Mouse (Mus musculus): Measurements from ENCODE around the gene Ghrhr. TPM values are rescaled to one million over a fixed set of nuclear protein-coding genes. Genes with fewer than 3 reads are reported as not detected.
A peak's percentile ranks its signal among the peaks of the same experiment; 100 is the strongest.

Gene Ghrhr
- polyA plus RNA-seq, 1 experiment from 2014 or later = not detected

- peak; percentile 63 for DNase-seq (ENCODE audit: low spot score)
- Histone ChIP-seq H3K36me3 (no peaks in the 10 kb centered on the region), H3K9me3 (no peaks in the 10 kb centered on the region), H3K27me3 (ENCODE audit: insufficient read depth, poor library complexity, severe bottlenecking) (peaks cover 93% of the 10 kb centered on the region), H3K27ac (no peak overlapping the region), H3K4me3 (no peak overlapping the region), H3K4me1 (peaks cover 11% of the 10 kb centered on the region; the same call in 1 of the 2 replicates)
- WGBS = 33% methylated on average over 12 of the region's 12 CpGs
Measured at GRCm38 (mm10) chr6:55388546-55389169, 12.6 kb downstream of the Ghrhr start.

DNA sequence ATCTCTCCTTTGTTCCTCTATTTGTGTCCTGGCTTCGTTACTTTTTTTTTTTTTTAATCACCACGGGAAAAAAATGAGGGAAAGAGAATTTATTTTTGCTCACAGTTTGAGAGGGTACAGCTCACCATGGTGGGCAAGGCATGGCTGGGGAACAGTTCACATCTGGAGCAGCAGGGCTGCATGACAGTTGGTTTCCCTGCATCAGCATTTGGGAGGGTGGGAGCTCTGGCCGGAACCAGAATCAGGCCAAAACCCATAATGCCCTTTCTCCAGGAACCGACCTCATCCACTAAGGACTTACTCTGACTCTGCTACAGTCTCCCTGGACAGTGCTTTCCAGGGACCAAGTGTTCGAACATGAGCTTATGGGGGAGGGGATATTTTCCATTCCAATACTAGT is 13.2 kb downstream of the Ghrhr start:
- 46% methylated on average over 5 of the region's 5 CpGs for WGBS
- no peak overlapping the region for H3K27ac ChIP-seq
- peak; percentile 53 for DNase-seq (ENCODE audit: low spot score)
- peaks cover 95% of the 10 kb centered on the region for H3K27me3 ChIP-seq (ENCODE audit: insufficient read depth, poor library complexity, severe bottlenecking)
- H3K9me3 ChIP-seq = no peaks in the 10 kb centered on the region
- H3K36me3 ChIP-seq = no peaks in the 10 kb centered on the region
- peaks cover 11% of the 10 kb centered on the region; the same call in 1 of the 2 replicates for H3K4me1 ChIP-seq
- no peak overlapping the region for H3K4me3 ChIP-seq

- DNase-seq (ENCODE audit: low spot score) = no peak
- H3K27me3 ChIP-seq (ENCODE audit: insufficient read depth, poor library complexity, severe bottlenecking) = peaks cover 96% of the 10 kb centered on the region
- WGBS = 49% methylated on average over 4 of the region's 4 CpGs
Measured at GRCm38 (mm10) chr6:55391814-55392213, 15.7 kb downstream of the Ghrhr start.

GRCm38 (mm10) chr6:55392453-55392852 is 16.4 kb downstream of the Ghrhr start:
- DNase-seq (ENCODE audit: low spot score) = peak; percentile 85
- Histone ChIP-seq H3K36me3 (no peaks in the 10 kb centered on the region), H3K4me1 (peaks cover 15% of the 10 kb centered on the region; the same call in 1 of the 2 replicates), H3K4me3 (no peak overlapping the region), H3K27me3 (ENCODE audit: insufficient read depth, poor library complexity, severe bottlenecking) (peaks cover 96% of the 10 kb centered on the region), H3K9me3 (no peaks in the 10 kb centered on the region), H3K27ac (no peak overlapping the region)
- WGBS = 15% methylated on average over 4 of the region's 4 CpGs

More at GRCm38 (mm10) chr6:55391814-55392213, 15.7 kb downstream of the Ghrhr start:
- no peak overlapping the region for H3K4me3 ChIP-seq
- peaks cover 15% of the 10 kb centered on the region; the same call in 1 of the 2 replicates for H3K4me1 ChIP-seq
- no peaks in the 10 kb centered on the region for H3K9me3 ChIP-seq
- no peaks in the 10 kb centered on the region for H3K36me3 ChIP-seq
- no peak overlapping the region for H3K27ac ChIP-seq

DNA sequence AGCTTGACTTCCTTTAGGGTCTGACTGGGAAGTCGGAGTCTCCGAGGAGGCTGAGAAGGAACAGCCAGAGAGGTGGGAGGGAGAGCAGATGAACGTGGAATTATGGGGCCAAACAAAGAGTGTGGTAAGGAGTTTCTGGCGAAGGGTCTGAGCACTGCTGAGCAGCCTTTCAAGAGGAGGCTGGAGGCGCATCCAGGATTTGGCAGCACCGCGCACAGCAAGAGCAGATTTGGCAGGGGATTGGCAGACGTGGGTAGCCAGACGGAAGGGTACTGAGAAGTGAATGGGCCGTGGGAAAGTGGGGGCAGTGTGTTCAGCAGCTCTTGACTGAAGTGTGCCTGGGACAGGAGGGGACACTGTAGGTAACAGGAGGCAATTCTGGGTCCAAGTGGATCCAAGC is 18.8 kb downstream of the Ghrhr start:
- Histone ChIP-seq H3K36me3 (no peaks in the 10 kb centered on the region), H3K27ac (no peak overlapping the region), H3K27me3 (ENCODE audit: insufficient read depth, poor library complexity, severe bottlenecking) (peaks cover 98% of the 10 kb centered on the region), H3K4me1 (peaks cover 7% of the 10 kb centered on the region; the same call in 1 of the 2 replicates), H3K4me3 (no peak overlapping the region), H3K9me3 (no peaks in the 10 kb centered on the region)
- 77% methylated on average over 10 of the region's 10 CpGs for WGBS
- no peak for DNase-seq (ENCODE audit: low spot score)

DNA sequence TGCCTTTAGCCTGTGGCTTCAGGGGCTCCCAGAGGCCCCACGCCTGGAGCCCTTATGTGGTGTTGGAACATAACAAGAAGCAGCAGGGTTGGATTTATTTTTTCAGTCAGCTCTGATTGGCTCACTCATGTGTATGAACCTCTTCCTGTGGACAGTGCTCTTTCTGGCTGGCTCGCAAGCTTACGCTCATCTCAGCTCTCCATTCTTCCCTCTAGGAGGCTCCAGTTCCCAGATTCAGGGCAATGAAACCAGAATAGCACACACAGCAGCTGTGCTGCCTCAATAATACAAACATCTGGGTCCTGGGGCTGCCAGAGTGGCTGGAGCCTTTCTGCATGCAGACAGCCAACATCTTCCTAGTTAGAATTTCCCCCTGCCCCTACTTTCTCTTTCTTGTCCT is 20.1 kb downstream of the Ghrhr start:
- no peaks in the 10 kb centered on the region for H3K9me3 ChIP-seq
- peaks cover 7% of the 10 kb centered on the region; the same call in 1 of the 2 replicates for H3K4me1 ChIP-seq
- H3K4me3 ChIP-seq = no peak overlapping the region
- H3K27ac ChIP-seq = no peak overlapping the region
- H3K27me3 ChIP-seq (ENCODE audit: insufficient read depth, poor library complexity, severe bottlenecking) = peaks cover 99% of the 10 kb centered on the region
- H3K36me3 ChIP-seq = no peaks in the 10 kb centered on the region
- no peak for DNase-seq (ENCODE audit: low spot score)
- 41% methylated on average over 3 of the region's 3 CpGs for WGBS

GRCm38 (mm10) chr6:55396622-55397041 is 20.5 kb downstream of the Ghrhr start:
- Histone ChIP-seq H3K36me3 (no peaks in the 10 kb centered on the region), H3K4me1 (peaks cover 7% of the 10 kb centered on the region; the same call in 1 of the 2 replicates), H3K27me3 (ENCODE audit: insufficient read depth, poor library complexity, severe bottlenecking) (peaks cover 98% of the 10 kb centered on the region), H3K9me3 (no peaks in the 10 kb centered on the region), H3K27ac (no peak overlapping the region), H3K4me3 (no peak overlapping the region)
- 79% methylated on average over 11 of the region's 11 CpGs for WGBS
- no peak for DNase-seq (ENCODE audit: low spot score)

DNA sequence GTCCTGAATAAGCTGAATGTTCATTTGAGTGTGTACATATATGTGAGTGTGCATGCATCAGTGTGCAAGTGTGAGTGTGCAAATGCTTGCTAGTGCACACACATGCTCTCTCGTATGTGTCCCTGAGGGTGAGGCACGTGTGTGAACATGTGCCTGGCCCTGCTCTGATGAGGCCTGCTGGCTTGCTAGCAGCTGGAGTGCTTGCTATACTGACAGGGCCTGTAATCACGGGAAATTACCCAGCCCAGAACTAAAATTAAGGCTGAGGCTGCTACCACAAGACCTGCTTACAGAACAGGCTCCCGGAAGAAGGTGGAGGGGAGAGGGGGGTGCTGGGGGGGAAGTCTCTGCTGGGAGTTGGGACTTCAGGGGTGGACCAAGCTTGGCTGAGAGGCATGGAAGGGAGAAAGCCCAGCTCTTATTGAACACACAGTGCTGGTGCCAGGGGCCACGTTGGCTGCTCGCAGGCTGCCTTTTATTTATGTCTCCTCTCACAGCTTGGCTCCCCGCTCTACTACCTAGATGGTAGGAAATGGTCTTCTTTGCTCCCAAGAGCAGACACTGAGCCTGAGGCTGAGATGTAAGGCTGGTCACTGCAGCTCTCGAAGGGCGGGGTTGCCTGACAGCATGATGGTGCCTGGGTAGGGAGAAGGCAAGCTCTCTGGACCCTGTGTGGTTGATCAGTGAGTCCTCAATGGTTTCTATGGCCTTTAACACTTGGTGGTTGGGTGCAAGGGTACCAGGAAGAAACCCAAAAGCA is 23.0 kb downstream of the Ghrhr start:
- H3K4me3 ChIP-seq = no peak overlapping the region
- peaks cover 12% of the 10 kb centered on the region for H3K4me1 ChIP-seq
- WGBS = 78% methylated on average over 9 of the region's 9 CpGs
- H3K27me3 ChIP-seq (ENCODE audit: insufficient read depth, poor library complexity, severe bottlenecking) = peaks cover 75% of the 10 kb centered on the region
- H3K27ac ChIP-seq = no peak overlapping the region
- DNase-seq (ENCODE audit: low spot score) = no peak
- H3K36me3 ChIP-seq = no peaks in the 10 kb centered on the region
- no peaks in the 10 kb centered on the region for H3K9me3 ChIP-seq

GRCm38 (mm10) chr6:55399910-55400309 is 23.8 kb downstream of the Ghrhr start:
- WGBS = 82% methylated on average over 5 of the region's 5 CpGs
- no peaks in the 10 kb centered on the region for H3K36me3 ChIP-seq
- peaks cover 66% of the 10 kb centered on the region for H3K27me3 ChIP-seq (ENCODE audit: insufficient read depth, poor library complexity, severe bottlenecking)
- no peak overlapping the region for H3K27ac ChIP-seq
- H3K4me3 ChIP-seq = no peak overlapping the region
- no peaks in the 10 kb centered on the region for H3K9me3 ChIP-seq
- peaks cover 12% of the 10 kb centered on the region for H3K4me1 ChIP-seq
- DNase-seq (ENCODE audit: low spot score) = no peak

GRCm38 (mm10) chr6:55402041-55402776 is 26.1 kb downstream of the Ghrhr start:
- H3K4me1 ChIP-seq = peaks cover 8% of the 10 kb centered on the region
- peaks cover 43% of the 10 kb centered on the region for H3K27me3 ChIP-seq (ENCODE audit: insufficient read depth, poor library complexity, severe bottlenecking)
- 72% methylated on average over 9 of the region's 9 CpGs for WGBS
- no peaks in the 10 kb centered on the region for H3K36me3 ChIP-seq
- H3K4me3 ChIP-seq = no peak overlapping the region
- H3K27ac ChIP-seq = no peak overlapping the region
- DNase-seq (ENCODE audit: low spot score) = no peak
- H3K9me3 ChIP-seq = no peaks in the 10 kb centered on the region

GRCm38 (mm10) chr6:55403411-55404309 is 27.6 kb downstream of the Ghrhr start:
- WGBS = 49% methylated on average over 9 of the region's 9 CpGs
- peaks cover 29% of the 10 kb centered on the region; the same call in 1 of the 2 replicates for H3K27me3 ChIP-seq (ENCODE audit: insufficient read depth, poor library complexity, severe bottlenecking)
- peaks cover 13% of the 10 kb centered on the region for H3K4me1 ChIP-seq
- no peak overlapping the region for H3K27ac ChIP-seq
- H3K9me3 ChIP-seq = no peaks in the 10 kb centered on the region
- DNase-seq (ENCODE audit: low spot score) = peak; percentile 82
- H3K4me3 ChIP-seq = no peak overlapping the region
- no peaks in the 10 kb centered on the region for H3K36me3 ChIP-seq

GRCm38 (mm10) chr6:55404421-55404990 is 28.4 kb downstream of the Ghrhr start:
- DNase-seq (ENCODE audit: low spot score) = no peak
- 71% methylated on average over 5 of the region's 5 CpGs for WGBS

More at GRCm38 (mm10) chr6:55404421-55404990, 28.4 kb downstream of the Ghrhr start:
- H3K27me3 ChIP-seq (ENCODE audit: insufficient read depth, poor library complexity, severe bottlenecking) = peaks cover 20% of the 10 kb centered on the region; the same call in 1 of the 2 replicates
- H3K4me3 ChIP-seq = no peak overlapping the region
- H3K4me1 ChIP-seq = peaks cover 13% of the 10 kb centered on the region
- H3K27ac ChIP-seq = no peak overlapping the region
- no peaks in the 10 kb centered on the region for H3K36me3 ChIP-seq
- H3K9me3 ChIP-seq = no peaks in the 10 kb centered on the region
